Mouse (Mus musculus): ENCODE results near the gene Mctp1. TPM values are rescaled to one million over a fixed set of nuclear protein-coding genes. Genes with fewer than 3 reads are reported as not detected.

Gene Mctp1
- polyA plus RNA-seq, 1 experiment from 2014 or later: 0.44 TPM

GRCm38 (mm10) chr13:76523170-76523569 lies 138.8 kb downstream of the Mctp1 start:
- Histone ChIP-seq H3K4me2 (ENCODE audit: low read depth) (no peak overlapping the region), H3K27ac (ENCODE audit: low read depth, low read length) (no peak overlapping the region), H3K4me3 (ENCODE audit: low read depth, low read length) (no peak overlapping the region), H3K36me3 (ENCODE audit: control insufficient read depth, insufficient read depth, low read length) (no peaks in the 10 kb centered on the region), H3K27me3 (ENCODE audit: control insufficient read depth, insufficient read depth, low read length) (no peaks in the 10 kb centered on the region), H3K4me1 (ENCODE audit: control insufficient read depth, insufficient read depth, low read length) (no peaks in the 10 kb centered on the region), H3K9me3 (ENCODE audit: control insufficient read depth, low read length) (no peaks in the 10 kb centered on the region), H3K9ac (ENCODE audit: low read length) (no peak overlapping the region)
- WGBS: 66% methylated on average over 1 of the region's 1 CpGs
- no peak for DNase-seq (ENCODE audit: low spot score)
- no peak for ATAC-seq (ENCODE audit: insufficient read depth, low FRiP score, low TSS enrichment)

GRCm38 (mm10) chr13:76527326-76527725 lies 143.0 kb downstream of the Mctp1 start:
- Histone ChIP-seq H3K27ac (ENCODE audit: low read depth, low read length) (no peak overlapping the region), H3K27me3 (ENCODE audit: control insufficient read depth, insufficient read depth, low read length) (no peaks in the 10 kb centered on the region), H3K4me1 (ENCODE audit: control insufficient read depth, insufficient read depth, low read length) (no peaks in the 10 kb centered on the region), H3K9me3 (ENCODE audit: control insufficient read depth, low read length) (no peaks in the 10 kb centered on the region), H3K4me2 (ENCODE audit: low read depth) (no peak overlapping the region), H3K36me3 (ENCODE audit: control insufficient read depth, insufficient read depth, low read length) (no peaks in the 10 kb centered on the region), H3K4me3 (ENCODE audit: low read depth, low read length) (no peak overlapping the region), H3K9ac (ENCODE audit: low read length) (no peak overlapping the region)
- ATAC-seq (ENCODE audit: insufficient read depth, low FRiP score, low TSS enrichment) (no peak), DNase-seq (ENCODE audit: low spot score) (no peak)

GRCm38 (mm10) chr13:76527751-76528150 lies 143.4 kb downstream of the Mctp1 start:
- 10% methylated on average over 1 of the region's 1 CpGs for WGBS
- no peak overlapping the region for H3K9ac ChIP-seq (ENCODE audit: low read length)
- no peaks in the 10 kb centered on the region for H3K36me3 ChIP-seq (ENCODE audit: control insufficient read depth, insufficient read depth, low read length)
- no peak overlapping the region for H3K27ac ChIP-seq (ENCODE audit: low read depth, low read length)
- ATAC-seq (ENCODE audit: insufficient read depth, low FRiP score, low TSS enrichment) (no peak), DNase-seq (ENCODE audit: low spot score) (no peak)
- H3K4me1 ChIP-seq (ENCODE audit: control insufficient read depth, insufficient read depth, low read length): no peaks in the 10 kb centered on the region
- no peak overlapping the region for H3K4me3 ChIP-seq (ENCODE audit: low read depth, low read length)
- no peaks in the 10 kb centered on the region for H3K27me3 ChIP-seq (ENCODE audit: control insufficient read depth, insufficient read depth, low read length)
- no peak overlapping the region for H3K4me2 ChIP-seq (ENCODE audit: low read depth)
- H3K9me3 ChIP-seq (ENCODE audit: control insufficient read depth, low read length): no peaks in the 10 kb centered on the region

- H3K9me3 ChIP-seq (ENCODE audit: control insufficient read depth, low read length): no peaks in the 10 kb centered on the region
- DNase-seq (ENCODE audit: low spot score) (no peak), ATAC-seq (ENCODE audit: insufficient read depth, low FRiP score, low TSS enrichment) (no peak)
- no peak overlapping the region for H3K4me2 ChIP-seq (ENCODE audit: low read depth)
- no peak overlapping the region for H3K4me3 ChIP-seq (ENCODE audit: low read depth, low read length)
- no peaks in the 10 kb centered on the region for H3K4me1 ChIP-seq (ENCODE audit: control insufficient read depth, insufficient read depth, low read length)
- no peaks in the 10 kb centered on the region for H3K27me3 ChIP-seq (ENCODE audit: control insufficient read depth, insufficient read depth, low read length)
- H3K9ac ChIP-seq (ENCODE audit: low read length): no peak overlapping the region
- 76% methylated on average over 2 of the region's 2 CpGs for WGBS
- H3K36me3 ChIP-seq (ENCODE audit: control insufficient read depth, insufficient read depth, low read length): no peaks in the 10 kb centered on the region
- H3K27ac ChIP-seq (ENCODE audit: low read depth, low read length): no peak overlapping the region
These were observed 145.6 kb downstream of the Mctp1 start for GRCm38 (mm10) chr13:76529915-76530314.

DNA sequence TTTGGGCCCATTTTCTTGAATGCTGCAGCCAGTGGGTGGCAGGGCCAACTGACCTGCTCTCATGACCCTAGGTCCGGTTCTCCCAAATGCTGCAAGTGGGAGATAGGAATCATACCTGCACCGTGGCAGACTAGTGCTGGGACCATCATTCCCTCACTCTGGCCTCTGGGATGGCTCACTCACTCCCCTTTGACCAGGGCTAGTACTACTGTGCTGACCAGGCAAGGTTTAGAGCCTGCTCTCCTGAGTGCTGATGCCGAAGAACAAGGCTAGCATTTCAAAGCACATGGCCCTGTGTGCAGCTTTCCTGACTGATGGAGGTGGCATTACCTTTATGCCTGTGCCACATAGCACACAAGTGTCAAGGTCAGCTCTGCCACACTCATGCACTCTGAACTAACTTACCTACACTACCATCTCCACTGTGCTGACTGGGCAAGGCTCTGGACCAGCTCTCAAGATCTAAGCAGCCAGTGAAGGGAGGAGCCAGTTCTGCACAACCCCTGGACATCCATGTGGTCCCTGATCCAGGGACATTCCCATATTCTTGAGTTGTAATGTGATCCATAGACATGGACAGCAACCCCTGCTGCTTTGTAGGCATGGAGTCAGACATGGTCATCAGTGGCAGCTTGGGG lies 146.7 kb downstream of the Mctp1 start:
- WGBS: 96% methylated on average over 3 of the region's 3 CpGs
- H3K36me3 ChIP-seq (ENCODE audit: control insufficient read depth, insufficient read depth, low read length): no peaks in the 10 kb centered on the region
- DNase-seq (ENCODE audit: low spot score) (no peak), ATAC-seq (ENCODE audit: insufficient read depth, low FRiP score, low TSS enrichment) (no peak; the same call in 1 of the 2 replicates)
- no peaks in the 10 kb centered on the region for H3K9me3 ChIP-seq (ENCODE audit: control insufficient read depth, low read length)
- no peak overlapping the region for H3K4me3 ChIP-seq (ENCODE audit: low read depth, low read length)
- no peaks in the 10 kb centered on the region for H3K27me3 ChIP-seq (ENCODE audit: control insufficient read depth, insufficient read depth, low read length)
- H3K4me2 ChIP-seq (ENCODE audit: low read depth): no peak overlapping the region
- no peaks in the 10 kb centered on the region for H3K4me1 ChIP-seq (ENCODE audit: control insufficient read depth, insufficient read depth, low read length)
- no peak overlapping the region for H3K9ac ChIP-seq (ENCODE audit: low read length)
- H3K27ac ChIP-seq (ENCODE audit: low read depth, low read length): no peak overlapping the region

DNA sequence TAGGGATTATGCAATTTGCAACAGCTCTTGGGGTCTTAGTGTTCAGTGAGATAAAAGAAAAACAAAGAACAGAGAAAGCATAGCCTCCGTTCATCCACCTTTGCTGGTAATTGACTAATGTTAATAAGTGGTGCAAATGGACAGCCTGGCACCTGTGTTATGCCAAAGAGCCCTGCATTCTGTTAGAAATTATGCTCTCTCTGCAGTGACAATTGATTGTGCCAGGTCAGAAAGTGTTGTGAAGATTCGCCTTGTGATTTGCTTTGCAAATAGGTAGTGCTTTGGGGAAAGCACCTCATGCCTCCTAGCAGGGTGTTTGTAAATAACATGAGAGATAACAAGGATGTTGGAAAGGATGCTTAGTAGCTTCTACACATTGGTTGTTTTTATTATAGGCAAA lies 163.5 kb downstream of the Mctp1 start:
- H3K4me2 ChIP-seq (ENCODE audit: low read depth): no peak overlapping the region
- no peak overlapping the region for H3K9ac ChIP-seq (ENCODE audit: low read length)
- H3K4me1 ChIP-seq (ENCODE audit: control insufficient read depth, insufficient read depth, low read length): no peaks in the 10 kb centered on the region
- DNase-seq (ENCODE audit: low spot score) (no peak), ATAC-seq (ENCODE audit: insufficient read depth, low FRiP score, low TSS enrichment) (no peak)
- 69% methylated on average over 2 of the region's 2 CpGs for WGBS
- H3K27me3 ChIP-seq (ENCODE audit: control insufficient read depth, insufficient read depth, low read length): no peaks in the 10 kb centered on the region
- H3K4me3 ChIP-seq (ENCODE audit: low read depth, low read length): no peak overlapping the region
- no peaks in the 10 kb centered on the region for H3K36me3 ChIP-seq (ENCODE audit: control insufficient read depth, insufficient read depth, low read length)
- no peaks in the 10 kb centered on the region for H3K9me3 ChIP-seq (ENCODE audit: control insufficient read depth, low read length)
- H3K27ac ChIP-seq (ENCODE audit: low read depth, low read length): no peak overlapping the region

DNA sequence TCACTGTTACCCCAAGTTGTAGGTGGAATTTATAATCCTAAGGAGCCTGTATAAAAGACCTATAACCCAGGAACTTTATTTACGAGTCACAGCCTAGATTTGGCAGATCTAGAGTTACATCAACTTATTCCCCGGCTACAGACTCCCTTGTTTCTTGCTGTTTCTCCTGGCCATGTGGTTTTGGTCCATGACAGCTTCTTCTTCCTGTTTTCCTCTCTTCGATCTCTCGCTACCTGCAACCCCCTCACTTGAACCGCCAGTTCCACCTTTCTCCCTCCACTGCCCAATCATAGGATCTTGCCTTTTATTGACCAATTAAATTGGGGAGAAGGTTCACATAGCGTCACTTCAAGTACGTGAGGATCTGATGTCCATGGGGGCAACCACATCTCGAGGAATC lies 176.6 kb downstream of the Mctp1 start:
- ATAC-seq (ENCODE audit: insufficient read depth, low FRiP score, low TSS enrichment): no peak
- no peak for DNase-seq (ENCODE audit: low spot score)
- no peaks in the 10 kb centered on the region for H3K9me3 ChIP-seq (ENCODE audit: control insufficient read depth, low read length)
- no peak overlapping the region for H3K4me3 ChIP-seq (ENCODE audit: low read depth, low read length)
- H3K4me1 ChIP-seq (ENCODE audit: control insufficient read depth, insufficient read depth, low read length): no peaks in the 10 kb centered on the region
- 89% methylated on average over 8 of the region's 8 CpGs for WGBS
- no peaks in the 10 kb centered on the region for H3K27me3 ChIP-seq (ENCODE audit: control insufficient read depth, insufficient read depth, low read length)
- no peak overlapping the region for H3K9ac ChIP-seq (ENCODE audit: low read length)
- H3K4me2 ChIP-seq (ENCODE audit: low read depth): no peak overlapping the region
- H3K36me3 ChIP-seq (ENCODE audit: control insufficient read depth, insufficient read depth, low read length): no peaks in the 10 kb centered on the region
- H3K27ac ChIP-seq (ENCODE audit: low read depth, low read length): no peak overlapping the region

DNA sequence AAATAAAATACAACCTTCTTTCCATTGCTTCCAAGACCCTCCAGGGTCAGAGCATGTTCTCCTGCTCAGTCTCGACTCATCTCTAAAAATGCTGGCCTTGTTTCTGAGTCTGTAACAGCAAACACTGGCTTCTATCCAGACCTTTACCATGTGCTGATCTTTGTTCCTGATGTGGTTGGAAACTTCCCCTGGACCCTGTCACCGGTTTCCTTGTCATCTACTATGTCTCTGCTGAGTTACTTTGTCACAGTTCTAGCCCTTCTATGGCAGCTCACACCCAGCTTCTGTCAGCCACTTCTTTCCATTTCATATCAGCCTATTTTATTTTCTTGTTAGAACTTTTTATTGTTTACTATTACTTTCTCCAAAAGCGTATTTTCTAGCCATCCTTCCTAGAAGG lies 177.3 kb downstream of the Mctp1 start:
- H3K9me3 ChIP-seq (ENCODE audit: control insufficient read depth, low read length): no peaks in the 10 kb centered on the region
- H3K4me1 ChIP-seq (ENCODE audit: control insufficient read depth, insufficient read depth, low read length): no peaks in the 10 kb centered on the region
- H3K27me3 ChIP-seq (ENCODE audit: control insufficient read depth, insufficient read depth, low read length): no peaks in the 10 kb centered on the region
- H3K4me3 ChIP-seq (ENCODE audit: low read depth, low read length): no peak overlapping the region
- H3K4me2 ChIP-seq (ENCODE audit: low read depth): no peak overlapping the region
- H3K27ac ChIP-seq (ENCODE audit: low read depth, low read length): no peak overlapping the region
- DNase-seq (ENCODE audit: low spot score): no peak
- no peaks in the 10 kb centered on the region for H3K36me3 ChIP-seq (ENCODE audit: control insufficient read depth, insufficient read depth, low read length)
- no peak overlapping the region for H3K9ac ChIP-seq (ENCODE audit: low read length)
- ATAC-seq (ENCODE audit: insufficient read depth, low FRiP score, low TSS enrichment): no peak
- WGBS: 88% methylated on average over 3 of the region's 3 CpGs

DNA sequence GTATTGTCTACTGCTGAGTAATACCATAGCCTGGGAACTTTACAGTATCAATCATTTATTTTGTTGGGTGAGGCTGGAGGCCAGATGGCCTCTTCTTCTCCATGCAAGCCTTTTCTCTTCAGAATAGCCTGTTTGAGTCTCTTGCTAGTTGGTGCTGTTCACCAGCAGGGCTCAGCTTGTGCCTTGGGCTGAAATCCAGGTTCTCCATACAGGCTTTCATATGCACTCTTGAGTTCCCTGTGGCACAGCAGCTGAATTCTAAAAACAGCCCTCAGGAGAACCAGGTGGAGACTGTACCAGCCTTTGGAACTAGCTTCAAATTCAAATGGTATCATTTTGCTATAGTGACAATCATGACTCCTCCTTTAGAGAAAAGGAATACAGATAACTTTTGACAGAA lies 179.7 kb downstream of the Mctp1 start:
- no peak for ATAC-seq (ENCODE audit: insufficient read depth, low FRiP score, low TSS enrichment)
- H3K4me2 ChIP-seq (ENCODE audit: low read depth): no peak overlapping the region
- H3K4me1 ChIP-seq (ENCODE audit: control insufficient read depth, insufficient read depth, low read length): no peaks in the 10 kb centered on the region
- H3K4me3 ChIP-seq (ENCODE audit: low read depth, low read length): no peak overlapping the region
- no peak for DNase-seq (ENCODE audit: low spot score)
- no peaks in the 10 kb centered on the region for H3K36me3 ChIP-seq (ENCODE audit: control insufficient read depth, insufficient read depth, low read length)
- H3K27ac ChIP-seq (ENCODE audit: low read depth, low read length): no peak overlapping the region
- H3K9ac ChIP-seq (ENCODE audit: low read length): no peak overlapping the region
- no peaks in the 10 kb centered on the region for H3K27me3 ChIP-seq (ENCODE audit: control insufficient read depth, insufficient read depth, low read length)
- H3K9me3 ChIP-seq (ENCODE audit: control insufficient read depth, low read length): no peaks in the 10 kb centered on the region
